Mouse (Mus musculus) embryonic fibroblast, embryonic 13.5 days (primary cell): ENCODE measurements around the gene Lysmd2.
"Not testable (repeated sequence)": the region's sequence is repeated elsewhere in the genome, so short reads cannot be mapped to it uniquely, and the experiment has no call there.

ENCODE experiments used
- CTCF ChIP-seq: IDR thresholded peaks from 2 replicates; pipeline ENCODE4 v1.5.1; 2011; ENCODE audit warnings: mild to moderate bottlenecking, control low read depth, low read length, moderate library complexity, borderline replicate concordance; ENCODE audit not compliant: insufficient read depth
- POLR2A ChIP-seq: IDR thresholded peaks from 2 replicates; pipeline ENCODE4 v1.6.1; 2011; ENCODE audit warnings: low read depth, mild to moderate bottlenecking, control low read depth, low read length, moderate library complexity

DNA sequence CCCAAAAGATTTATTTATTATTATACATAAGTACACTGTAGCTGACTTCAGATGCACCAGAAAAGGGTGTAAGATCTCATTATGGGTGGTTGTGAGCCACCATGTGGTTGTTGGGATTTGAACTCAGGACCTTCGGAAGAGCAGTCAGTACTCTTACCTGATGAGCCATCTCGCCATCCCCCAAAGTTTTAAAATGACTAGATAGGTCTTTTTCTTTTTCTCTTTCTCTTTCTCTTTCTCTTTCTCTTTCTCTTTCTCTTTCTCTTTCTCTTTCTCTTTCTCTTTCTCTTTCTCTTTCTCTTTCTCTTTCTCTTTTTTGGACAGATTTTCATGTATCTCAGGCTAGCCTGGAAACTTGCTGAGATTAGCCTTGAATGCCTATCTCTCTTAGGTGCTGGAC is 5.8 kb upstream of the Lysmd2 start:
- TF ChIP-seq POLR2A, CTCF: not testable (repeated sequence)
